Comparison of ENCODE assay signal across 1 mouse cellular context in the genomic region with DNA sequence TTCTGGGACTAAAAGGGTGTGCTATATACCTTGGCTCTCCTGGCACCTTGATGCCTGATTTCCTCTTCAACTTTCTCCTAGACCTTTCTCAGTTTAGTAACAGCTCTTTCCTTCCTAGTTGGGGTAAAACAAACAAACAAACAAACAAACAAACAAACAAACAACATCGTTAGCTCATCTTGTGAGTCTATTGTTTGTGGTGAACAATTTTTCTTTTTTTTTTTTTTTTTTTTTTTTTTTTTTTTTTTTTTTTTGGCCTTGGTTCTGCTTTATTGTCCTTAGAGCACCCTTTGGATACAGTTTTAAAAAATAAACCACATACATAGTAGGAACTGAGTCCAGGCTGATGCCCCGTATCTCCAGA.
TF ChIP-seq lines count a peak whose summit lies in the region.

No protein-coding gene starts in this region.

TF ChIP-seq in CH12.LX, 34 proteins besides CTCF, POLR2A, EP300 and RAD21:
- TF ChIP-seq ZMIZ1 (IDR thresholded peaks at IDR 0.05; ENCODE audit: low read depth, low read length) (no peak), SMC3 (IDR thresholded peaks at IDR 0.05; ENCODE audit: low read depth, low read length) (no peak), ZNF384 (IDR thresholded peaks at IDR 0.05; ENCODE audit: low read depth, low read length) (peak; percentile 76), CHD2 (IDR thresholded peaks at IDR 0.05; ENCODE audit: low read length) (no peak)
TF ChIP-seq in CH12.LX: peak in this region for 1.
